Mouse (Mus musculus) intestine, embryonic 14.5 days (tissue): ENCODE measurements around the gene Zhx3. TPM values are rescaled to one million over a fixed set of nuclear protein-coding genes. Genes with fewer than 3 reads are reported as not detected.

Experiments used
- ATAC-seq: fragments of 200-750 bp; cut with Nextera tagmentation; replicated peaks from 2 replicates; pipeline ENCODE4 v1.8.0; 2017; ENCODE audit warnings: low read depth, moderate number of reproducible peaks, moderate TSS enrichment, moderate library complexity; ENCODE audit not compliant: low FRiP score, low TSS enrichment
- DNase-seq: peaks from one replicate; pipeline ENCODE4 v3.0.0-alpha.2; 2018; ENCODE audit warnings: low spot score
- H3K27ac ChIP-seq: fragments of 300-500 bp; sonication (generic); 2 replicates; pipeline ENCODE4 v1.5.1; 2014; ENCODE audit warnings: low read depth, mild to moderate bottlenecking, control low read depth
- H3K27me3 ChIP-seq: fragments of 300-500 bp; sonication (generic); replicated peaks from 2 replicates; pipeline ENCODE4 v1.6.1; 2014; ENCODE audit warnings: low read length, control low read depth; ENCODE audit not compliant: control insufficient read depth, insufficient read depth
- H3K36me3 ChIP-seq: fragments of 300-500 bp; sonication (generic); 2 replicates; pipeline ENCODE4 v1.6.1; 2014; ENCODE audit warnings: low read length, control low read depth; ENCODE audit not compliant: control insufficient read depth, insufficient read depth
- H3K4me1 ChIP-seq: fragments of 300-500 bp; sonication (generic); replicated peaks from 2 replicates; pipeline ENCODE4 v1.6.1; 2014; ENCODE audit warnings: low read length, control low read depth, mixed read lengths; ENCODE audit not compliant: control insufficient read depth, insufficient read depth
- H3K4me2 ChIP-seq: fragments of 300-500 bp; sonication (generic); 2 replicates; pipeline ENCODE4 v1.6.1; 2014; ENCODE audit warnings: low read length
- H3K4me3 ChIP-seq: fragments of 300-500 bp; sonication (generic); 2 replicates; pipeline ENCODE4 v1.5.1; 2014; ENCODE audit warnings: low read depth, low read length, control low read depth, mixed read lengths
- H3K9ac ChIP-seq: fragments of 300-500 bp; sonication (generic); 2 replicates; pipeline ENCODE4 v1.6.1; 2014; ENCODE audit warnings: mild to moderate bottlenecking, low read length
- H3K9me3 ChIP-seq: fragments of 300-500 bp; sonication (generic); 2 replicates; pipeline ENCODE4 v1.6.1; 2016; ENCODE audit warnings: low read length, control low read depth; ENCODE audit not compliant: control insufficient read depth
- WGBS: fragments of 180-500 bp; shearing (Covaris S2); extraction: QIAGEN DNeasy Blood & Tissue Kit; methylation state at CpG from one replicate; pipeline ENCODE4 v1.1.7; 2014; 5-methylcytosine and 5-hydroxymethylcytosine counted together
- polyA plus RNA-seq: library from polyadenylated mRNA; unstranded; fragments of >200 nt; fragmentation: Nextera tagmentation; extraction: Ambion mirVana; gene quantifications from 2 replicates; pipeline ENCODE4 v1.2.1, GENCODE M21; 2014

Gene Zhx3
- 7.5 and 8.2 TPM in 2 replicates for polyA plus RNA-seq

DNA sequence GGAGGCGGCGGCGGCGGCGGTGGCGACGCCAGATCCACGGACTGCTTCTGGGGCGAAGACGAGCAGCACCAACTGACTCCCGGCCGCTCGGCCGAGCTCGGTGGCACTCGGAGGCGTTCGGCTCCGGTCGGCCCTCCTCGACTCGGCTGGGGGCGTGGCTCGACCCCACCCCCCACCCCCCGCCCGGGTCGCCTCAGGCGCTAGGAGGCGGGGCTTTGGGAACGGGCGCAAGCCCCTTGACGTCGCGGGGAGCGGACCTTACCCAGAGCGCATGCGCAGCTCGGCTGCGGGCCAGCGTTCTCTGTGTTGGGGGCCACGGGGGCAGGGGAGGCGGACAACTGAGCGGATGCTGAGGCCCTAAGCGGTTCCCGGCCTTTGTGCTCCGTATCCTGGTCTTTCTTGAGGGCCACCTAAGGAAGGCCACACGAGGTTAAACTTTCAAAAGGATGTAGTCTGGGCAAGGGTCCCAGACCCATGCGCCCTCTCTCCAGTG lies at the start of gene Zhx3:
Gene Zhx3 (minus strand): TSS at position 109 of the 493 bp plus-strand sequence.
- H3K9me3 ChIP-seq: no peaks in the 10 kb centered on the region
- WGBS: under 1% methylated on average over 41 of the region's 48 CpGs
- no peaks in the 10 kb centered on the region for H3K36me3 ChIP-seq
- H3K4me2 ChIP-seq: peak within 1 kb of the TSS; percentile 71
- no peaks in the 10 kb centered on the region for H3K27me3 ChIP-seq
- peak within 1 kb of the TSS; percentile 94 for H3K27ac ChIP-seq
- peak within 1 kb of the TSS; percentile 88 for H3K9ac ChIP-seq
- peaks cover 11% of the 10 kb centered on the region for H3K4me1 ChIP-seq
- ATAC-seq (peak; percentile 98), DNase-seq (peak; percentile 95)
- peak within 1 kb of the TSS; percentile 74 for H3K4me3 ChIP-seq

DNA sequence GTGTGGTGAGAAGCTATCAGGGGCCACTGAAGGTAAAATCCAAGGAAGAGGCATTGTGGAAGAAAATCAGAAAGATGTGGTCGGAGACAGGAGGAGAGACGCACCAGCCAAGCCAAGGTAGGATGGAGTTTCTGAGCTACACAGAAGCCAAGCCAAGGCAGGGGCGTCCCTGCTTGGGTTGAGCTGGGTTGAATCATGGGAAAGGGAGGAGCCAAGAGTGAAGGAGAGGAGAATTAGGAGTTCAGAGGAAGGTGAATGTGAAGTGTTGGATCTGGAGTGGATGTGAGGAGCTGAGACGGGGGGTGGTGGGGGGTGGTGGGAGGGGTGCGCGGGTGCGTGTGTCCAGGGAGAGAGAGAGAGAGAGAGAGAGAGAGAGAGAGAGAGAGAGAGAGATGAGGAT lies 48.5 kb upstream of the Zhx3 start:
- ATAC-seq (peak; percentile 61), DNase-seq (no peak)
- WGBS: 61% methylated on average over 6 of the region's 7 CpGs
- Histone ChIP-seq H3K9ac (no peak overlapping the region), H3K4me1 (0 out of 2 replicates have a peak, but pooled peaks cover 5% of the 10 kb centered on the region), H3K4me3 (no peak overlapping the region), H3K4me2 (no peak overlapping the region; the same call in 1 of the 2 replicates), H3K27ac (no peak overlapping the region), H3K36me3 (no peaks in the 10 kb centered on the region), H3K27me3 (no peaks in the 10 kb centered on the region), H3K9me3 (no peaks in the 10 kb centered on the region)

DNA sequence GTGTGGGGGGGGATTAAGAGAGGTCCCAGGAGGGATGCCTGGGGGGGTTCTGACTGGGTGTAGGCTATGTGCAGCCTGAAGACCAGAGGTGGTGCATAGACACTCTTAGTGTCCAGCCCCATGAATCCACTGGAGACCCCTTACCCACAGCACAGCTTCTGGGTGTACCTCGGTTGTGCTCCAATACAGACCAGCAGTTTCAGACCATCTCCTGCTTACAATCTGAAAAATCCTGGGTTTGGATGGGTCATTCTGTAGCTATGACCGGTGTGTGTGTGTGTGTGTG lies 46.1 kb upstream of the Zhx3 start:
- no peak overlapping the region for H3K27ac ChIP-seq
- ATAC-seq (no peak), DNase-seq (no peak)
- H3K4me3 ChIP-seq: no peak overlapping the region
- no peaks in the 10 kb centered on the region for H3K9me3 ChIP-seq
- no peak overlapping the region for H3K4me2 ChIP-seq
- H3K9ac ChIP-seq: no peak overlapping the region
- H3K36me3 ChIP-seq: no peaks in the 10 kb centered on the region
- peaks cover 15% of the 10 kb centered on the region for H3K4me1 ChIP-seq
- no peaks in the 10 kb centered on the region for H3K27me3 ChIP-seq
- WGBS: 71% methylated on average over 2 of the region's 2 CpGs

DNA sequence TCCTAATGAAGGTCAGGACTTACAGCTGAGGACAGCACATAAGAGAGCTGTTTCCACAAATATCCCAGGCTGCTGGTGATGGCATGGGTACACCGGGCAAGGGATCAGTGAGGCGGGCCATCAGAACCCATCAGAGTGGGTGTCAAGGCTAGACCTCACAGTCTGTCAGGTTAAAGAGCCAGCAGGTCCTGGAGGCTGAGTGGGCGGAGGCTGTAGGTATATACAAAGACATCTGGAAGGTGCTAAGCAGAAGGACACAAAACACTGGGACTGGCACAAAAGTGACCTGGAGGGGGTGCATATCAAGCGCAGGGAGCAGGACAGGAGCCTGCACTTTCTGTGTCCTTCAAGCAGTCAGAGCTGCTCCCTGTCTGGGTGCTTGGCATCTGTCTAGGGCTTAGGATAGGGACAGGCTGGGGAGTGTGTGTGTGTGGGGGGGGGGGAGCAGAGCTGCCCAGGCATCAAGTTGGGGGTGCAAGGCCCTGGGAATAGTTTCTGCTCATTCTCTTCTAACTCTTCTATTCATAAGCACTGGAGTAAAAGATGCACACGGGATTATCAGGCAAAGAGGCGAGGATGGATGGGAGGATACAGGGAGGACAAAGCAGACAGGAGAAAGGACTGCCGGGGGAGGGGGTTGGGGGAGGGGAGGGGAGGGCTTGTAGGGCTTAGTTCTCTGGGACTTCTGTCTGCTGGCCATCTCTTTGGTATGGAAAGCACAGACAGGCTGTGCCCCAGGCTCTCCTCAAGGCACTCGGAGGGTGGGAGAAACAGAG lies 45.5 kb upstream of the Zhx3 start:
- H3K9me3 ChIP-seq: no peaks in the 10 kb centered on the region
- H3K4me1 ChIP-seq: peaks cover 15% of the 10 kb centered on the region
- whole genome bisulfite sequencing: 70% methylated on average over 8 of the region's 8 CpGs
- DNase-seq (no peak), ATAC-seq (no peak)
- no peaks in the 10 kb centered on the region for H3K36me3 ChIP-seq
- H3K27me3 ChIP-seq: no peaks in the 10 kb centered on the region
- H3K4me2 ChIP-seq: no peak overlapping the region
- no peak overlapping the region for H3K9ac ChIP-seq
- no peak overlapping the region for H3K27ac ChIP-seq
- H3K4me3 ChIP-seq: no peak overlapping the region

DNA sequence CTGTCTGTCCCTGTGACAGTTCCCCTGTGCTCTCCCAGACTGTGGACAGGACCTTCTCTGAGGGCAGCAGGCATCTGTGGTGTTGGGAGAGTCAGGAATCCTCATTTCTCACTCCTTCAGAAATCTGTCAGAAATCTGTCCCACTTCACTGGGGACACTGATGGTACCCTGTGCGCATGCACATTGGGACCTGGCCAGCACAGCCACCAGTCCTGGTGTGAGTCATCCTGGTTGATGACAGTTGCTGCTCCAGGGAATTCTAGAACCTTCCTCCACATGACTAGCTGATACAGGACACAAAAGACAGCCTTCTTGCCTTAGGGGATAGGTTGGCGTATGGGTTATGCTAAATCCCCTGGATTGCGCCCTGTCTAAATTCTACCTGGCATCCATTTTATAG lies 44.5 kb upstream of the Zhx3 start:
- ATAC-seq (no peak), DNase-seq (no peak)
- Histone ChIP-seq H3K4me3 (no peak overlapping the region), H3K27me3 (0 out of 2 replicates have a peak, but pooled peaks cover 7% of the 10 kb centered on the region), H3K36me3 (no peaks in the 10 kb centered on the region), H3K9me3 (no peaks in the 10 kb centered on the region), H3K4me1 (peaks cover 15% of the 10 kb centered on the region), H3K9ac (no peak overlapping the region), H3K27ac (no peak overlapping the region), H3K4me2 (no peak overlapping the region)
- WGBS: 95% methylated on average over 3 of the region's 3 CpGs

DNA sequence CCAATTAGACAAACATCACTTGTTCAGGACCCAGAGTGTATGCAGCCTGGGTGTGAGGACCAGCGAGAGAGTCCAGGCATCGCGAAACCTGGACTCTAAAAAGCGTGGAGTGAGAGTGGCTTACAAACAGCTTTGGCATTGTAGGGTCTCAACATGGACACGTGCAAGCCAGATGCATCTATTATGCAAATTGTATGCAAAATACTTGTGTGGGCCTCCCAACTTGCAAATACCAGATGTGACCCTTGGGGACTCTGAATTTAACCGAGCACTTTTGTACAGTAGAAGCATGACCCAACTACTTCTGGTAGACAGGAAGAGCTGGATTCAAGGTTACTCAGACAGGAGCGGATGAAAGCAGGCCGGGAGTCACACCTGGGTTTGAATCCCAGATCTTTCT lies 43.9 kb upstream of the Zhx3 start:
- 87% methylated on average over 8 of the region's 8 CpGs for WGBS
- peak overlapping the region; percentile 54; the same call in 1 of the 2 replicates for H3K27ac ChIP-seq
- no peak for ATAC-seq

DNA sequence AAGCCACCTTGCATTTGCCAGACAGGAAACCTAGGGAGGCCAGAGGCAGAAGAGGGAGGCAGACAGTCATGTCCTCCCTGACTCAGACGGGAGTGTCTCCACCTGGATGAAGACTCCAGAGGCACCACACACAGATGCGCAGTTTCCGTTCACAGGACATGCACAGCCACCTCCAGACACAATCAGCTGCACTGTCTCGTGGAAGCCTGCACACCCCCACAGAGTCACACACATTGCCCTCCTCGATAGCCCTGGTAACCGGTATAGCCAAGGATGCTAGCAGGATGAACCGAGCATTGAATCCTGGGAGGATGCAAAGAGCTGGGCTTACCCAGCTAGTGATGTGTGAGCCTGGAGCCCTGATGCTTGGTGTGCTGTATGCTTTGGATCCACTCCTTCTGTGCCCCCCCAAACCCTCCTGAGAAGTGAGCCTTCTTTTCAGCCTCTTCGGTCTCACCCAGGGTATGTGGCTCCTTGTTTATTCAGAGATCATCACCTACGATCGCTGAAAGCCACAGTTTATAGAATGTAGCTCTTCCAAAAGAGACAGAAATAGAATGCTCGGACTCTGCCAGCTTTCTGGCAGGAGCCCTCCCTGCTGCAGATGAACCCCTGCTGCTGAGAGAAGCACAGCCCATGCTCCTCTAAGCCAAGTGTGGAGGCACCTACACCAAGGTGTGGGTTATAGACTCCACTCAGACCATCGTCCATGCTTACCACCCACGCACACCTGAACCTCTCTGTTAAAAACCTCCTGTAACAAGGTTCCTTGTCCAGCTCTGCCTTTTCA lies 43.2 kb upstream of the Zhx3 start:
- Histone ChIP-seq H3K4me2 (no peak overlapping the region), H3K9me3 (no peaks in the 10 kb centered on the region), H3K4me1 (peaks cover 13% of the 10 kb centered on the region), H3K27me3 (peaks cover 13% of the 10 kb centered on the region), H3K36me3 (no peaks in the 10 kb centered on the region), H3K4me3 (no peak overlapping the region), H3K9ac (no peak overlapping the region), H3K27ac (peak overlapping the region; percentile 78)
- no peak for ATAC-seq
- WGBS: 50% methylated on average over 13 of the region's 13 CpGs
- DNase-seq: no peak

More for the DNA sequence above, 43.9 kb upstream of the Zhx3 start:
- Histone ChIP-seq H3K36me3 (no peaks in the 10 kb centered on the region), H3K4me3 (no peak overlapping the region), H3K4me2 (no peak overlapping the region), H3K4me1 (peaks cover 12% of the 10 kb centered on the region), H3K9ac (no peak overlapping the region), H3K9me3 (no peaks in the 10 kb centered on the region), H3K27me3 (peaks cover 10% of the 10 kb centered on the region)
- DNase-seq: no peak

DNA sequence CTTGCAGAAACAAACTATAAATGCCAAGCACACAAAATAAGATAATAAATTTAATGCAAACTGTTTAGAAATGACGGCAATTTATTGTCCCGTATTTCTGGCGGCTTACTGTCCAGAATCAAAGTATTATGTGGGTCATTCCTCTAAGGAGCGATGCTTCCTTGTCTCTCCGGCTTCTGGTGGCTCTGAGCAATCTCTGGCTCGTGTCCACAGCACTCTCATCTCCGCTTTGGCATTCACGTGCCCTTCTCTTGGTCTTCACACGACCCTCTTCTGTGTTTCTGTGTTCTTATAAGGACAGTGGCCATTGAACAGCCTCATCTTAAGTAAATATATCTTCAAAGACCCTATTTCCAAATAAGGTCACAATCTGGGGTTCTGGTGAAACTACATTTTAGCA lies 41.9 kb upstream of the Zhx3 start:
- Histone ChIP-seq H3K9ac (0 out of 2 replicates have a peak overlapping the region, but pooled peaks have one; percentile 3), H3K4me3 (no peak overlapping the region), H3K4me1 (peaks cover 13% of the 10 kb centered on the region), H3K36me3 (no peaks in the 10 kb centered on the region), H3K27ac (peak overlapping the region; percentile 78), H3K4me2 (no peak overlapping the region), H3K9me3 (no peaks in the 10 kb centered on the region), H3K27me3 (peaks cover 15% of the 10 kb centered on the region)
- WGBS: 62% methylated on average over 9 of the region's 9 CpGs
- ATAC-seq: no peak
- DNase-seq: no peak
